Mouse (Mus musculus) liver, adult 2 months (tissue): Measurements from ENCODE around the gene Etv1.

Source experiments
- CTCF ChIP-seq: fragments of 200-500 bp; IDR thresholded peaks from 2 replicates; pipeline ENCODE4 v1.5.1; 2011; ENCODE audit warnings: low read depth, low read length, control low read depth
- POLR2A ChIP-seq: fragments of 200-500 bp; IDR thresholded peaks from 2 replicates; pipeline ENCODE4 v1.6.1; 2011; ENCODE audit warnings: low read length, control low read depth; ENCODE audit not compliant: insufficient read depth; ENCODE audit errors: extremely low read depth

DNA sequence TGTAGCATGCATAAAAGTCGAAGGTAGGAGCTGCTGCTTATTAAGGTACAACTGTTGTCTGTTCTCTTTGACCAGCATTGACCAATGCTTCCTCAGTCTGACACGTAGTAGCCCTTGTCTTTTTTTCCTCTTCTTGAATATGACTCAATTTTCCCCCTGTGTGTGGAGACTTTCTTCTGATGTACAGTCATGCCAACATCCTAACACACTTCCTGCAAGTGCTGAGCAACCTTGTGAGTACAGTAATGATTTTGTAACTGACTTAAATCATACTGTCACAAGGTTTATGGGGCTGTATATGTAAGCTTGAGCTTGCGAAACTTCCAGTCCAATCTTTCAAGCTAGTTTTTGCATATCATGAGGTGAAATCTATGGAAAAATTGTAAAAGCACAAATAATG, 125.3 kb downstream of the Etv1 start:
- no peak for TF ChIP-seq POLR2A
- TF ChIP-seq CTCF = no peak
